In genomic region chr4:21885831-21886230, GRCm38 (mm10) we compare ENCODE assay signal across 28 mouse cellular contexts. TPM values are rescaled to one million over a fixed set of nuclear protein-coding genes. Genes with fewer than 3 reads are reported as not detected.
"Had no signal": no experiment of that assay in that cellular context is flagged by ENCODE, and none has a peak within 500 bp of the region (broad histone marks: within the 10 kb centered on the region; RNA-seq: fewer than 3 reads in every experiment).

No protein-coding gene starts in this region.

- DNase-seq: gastrocnemius, adult 2 months; gastrocnemius, postnatal 10 days; gastrocnemius, postnatal 25 days; heart, postnatal 10 days; heart, postnatal 4 days; kidney, adult 18-20 months; kidney, adult 8-10 months; kidney, postnatal 10 days; kidney, postnatal 25 days; kidney, postnatal 4 days; liver; liver, embryonic 13.5 days had no signal

- H3K27ac ChIP-seq: gastrocnemius, adult 2 months; heart, embryonic 10.5 days; hindbrain, embryonic 10.5 days; hindbrain, embryonic 12.5 days; hindbrain, embryonic 14.5 days; intestine, embryonic 15.5 days; layer of hippocampus, adult 2 months; left cerebral cortex, adult 2 months; limb, embryonic 10.5 days; limb, embryonic 12.5 days; liver, embryonic 13.5 days; liver, embryonic 15.5 days had no signal

- H3K36me3 ChIP-seq: heart, embryonic 10.5 days; heart, embryonic 12.5 days; hindbrain, embryonic 10.5 days; hindbrain, embryonic 12.5 days; intestine, embryonic 15.5 days; limb, embryonic 10.5 days; liver, embryonic 15.5 days had no signal

- H3K27me3 ChIP-seq: heart, embryonic 12.5 days; hindbrain, embryonic 12.5 days; intestine, embryonic 15.5 days; limb, embryonic 12.5 days; liver, embryonic 13.5 days; liver, embryonic 15.5 days had no signal

- H3K9me3 ChIP-seq: heart, embryonic 10.5 days; heart, embryonic 12.5 days; hindbrain, embryonic 10.5 days; hindbrain, embryonic 12.5 days; intestine, embryonic 15.5 days; limb, embryonic 10.5 days; limb, embryonic 12.5 days; liver, embryonic 13.5 days; liver, embryonic 15.5 days had no signal

- H3K9ac ChIP-seq: heart, embryonic 12.5 days; hindbrain, embryonic 12.5 days; hindbrain, embryonic 14.5 days; intestine, embryonic 15.5 days; limb, embryonic 12.5 days; liver, embryonic 13.5 days; liver, embryonic 15.5 days had no signal

- H3K4me1 ChIP-seq: heart, embryonic 10.5 days; heart, embryonic 12.5 days; hindbrain, embryonic 10.5 days; hindbrain, embryonic 12.5 days; intestine, embryonic 15.5 days; limb, embryonic 10.5 days; limb, embryonic 12.5 days had no signal

- H3K4me3 ChIP-seq: gastrocnemius, adult 2 months; heart, embryonic 10.5 days; heart, embryonic 12.5 days; hindbrain, embryonic 10.5 days; hindbrain, embryonic 12.5 days; intestine, embryonic 15.5 days; layer of hippocampus, adult 2 months; left cerebral cortex, adult 2 months; limb, embryonic 10.5 days; limb, embryonic 12.5 days; liver, embryonic 13.5 days; liver, embryonic 15.5 days had no signal

- H3K4me2 ChIP-seq: heart, embryonic 12.5 days; hindbrain, embryonic 12.5 days; hindbrain, embryonic 14.5 days; intestine, embryonic 15.5 days; limb, embryonic 12.5 days; liver, embryonic 11.5 days; liver, embryonic 13.5 days; liver, embryonic 15.5 days had no signal

- ATAC-seq: hindbrain, embryonic 16.5 days; inflammation-experienced regulatory T-cells, adult 6 months; intestine, embryonic 15.5 days; intestine, postnatal 0 days had no signal

RNA-seq across cellular contexts. Expression of gene Faxc, which starts 45.3 kb away (rescaled TPM):
- total RNA-seq: granulocyte monocyte progenitor cell, adult 5-6 weeks had no signal
